Mouse (Mus musculus) megakaryocyte-erythroid progenitor cell, adult 5 weeks (primary cell): Measurements from ENCODE around the gene Cx3cl1. TPM values are rescaled to one million over a fixed set of nuclear protein-coding genes. Genes with fewer than 3 reads are reported as not detected.

Experiments used
- polyA plus RNA-seq: library from polyadenylated mRNA; stranded (reverse); fragments of >175 nt; gene quantifications from 2 replicates; pipeline ENCODE4 v1.2.3, GENCODE M21; 2012

Cx3cl1 gene
- 3.4 and 5.8 TPM in 2 replicates for polyA plus RNA-seq

GRCm38 (mm10) chr8:94771941-94772670 is at the start of gene Cx3cl1:
Gene Cx3cl1, plus strand, starts transcription at chr8:94772009.

GRCm38 (mm10) chr8:94745476-94746184 is 26.2 kb upstream of the Cx3cl1 start, which contains the start of gene Ccl22:
Gene Ccl22, plus strand, starts transcription at chr8:94745590.

DNA sequence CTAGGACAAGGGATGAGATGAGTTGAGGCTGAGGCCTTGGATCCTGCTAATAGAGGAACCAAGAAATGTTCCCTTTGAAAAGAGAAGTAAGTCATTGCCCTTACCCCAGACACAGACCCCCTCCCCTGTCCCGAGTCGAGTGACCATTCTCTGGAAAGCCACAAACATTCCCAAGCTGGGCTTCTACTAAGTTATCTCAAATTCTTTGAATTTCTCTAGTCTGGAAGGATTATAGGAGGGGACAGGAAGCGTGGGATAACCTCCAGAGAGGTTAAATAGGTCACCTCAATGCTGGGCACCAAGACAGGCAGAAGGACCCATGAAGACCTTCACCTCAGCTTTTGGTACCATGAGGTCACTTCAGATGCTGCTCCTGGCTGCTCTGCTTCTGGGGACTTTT is 38.3 kb downstream of the Cx3cl1 start, which contains the start of gene Ccl17:
Gene Ccl17, plus strand, starts transcription at position 301 of the 400 bp plus-strand sequence.

Other genes starting within 250 kb of the Cx3cl1 start
- gene Cpne2, start 239.0 kb upstream of the Cx3cl1 start, polyA plus RNA-seq = 105 and 139 TPM in 2 replicates
- gene Rspry1, start 170.1 kb upstream of the Cx3cl1 start, polyA plus RNA-seq = 3.8 and 4.1 TPM in 2 replicates
- gene Fam192a, start 170.0 kb upstream of the Cx3cl1 start, polyA plus RNA-seq = 43.9 and 62.5 TPM in 2 replicates
- 36.2 and 49.0 TPM in 2 replicates for gene Arl2bp, start 105.4 kb upstream of the Cx3cl1 start, polyA plus RNA-seq
- gene Pllp, start 75.7 kb upstream of the Cx3cl1 start, polyA plus RNA-seq = not detected in 2 replicates
- 0.16 and 0.21 TPM in 2 replicates for gene Ccl22, start 26.4 kb upstream of the Cx3cl1 start, polyA plus RNA-seq
- gene Ccl17, start 38.4 kb downstream of the Cx3cl1 start, polyA plus RNA-seq = 0.87 TPM in 1 of 2 replicates, not detected in the other
- gene Coq9, start 66.3 kb downstream of the Cx3cl1 start, polyA plus RNA-seq = 84.2 and 97.3 TPM in 2 replicates
- gene Ciapin1, start 66.3 kb downstream of the Cx3cl1 start, polyA plus RNA-seq = 273 and 285 TPM in 2 replicates
- gene Polr2c, start 85.4 kb downstream of the Cx3cl1 start, polyA plus RNA-seq = 25.1 and 31.9 TPM in 2 replicates
- 1.3 and 2.1 TPM in 2 replicates for gene Dok4, start 104.3 kb downstream of the Cx3cl1 start, polyA plus RNA-seq
- 3.7 and 4.4 TPM in 2 replicates for gene Ccdc102a, start 146.1 kb downstream of the Cx3cl1 start, polyA plus RNA-seq
- gene Adgrg5, start 151.7 kb downstream of the Cx3cl1 start, polyA plus RNA-seq = 1.1 TPM in 2 replicates
- 302 and 465 TPM in 2 replicates for gene Adgrg1, start 202.7 kb downstream of the Cx3cl1 start, polyA plus RNA-seq
- gene Adgrg3, start 245.7 kb downstream of the Cx3cl1 start, polyA plus RNA-seq = 184 and 192 TPM in 2 replicates